Mouse (Mus musculus): ENCODE measurements at regions not wholly inside any gene's neighbourhood (a gene's known extent, or its start where the extent isn't known, plus 50 kb on each side); places are given as distances from the start of the nearest gene placed in this dataset.

DNA sequence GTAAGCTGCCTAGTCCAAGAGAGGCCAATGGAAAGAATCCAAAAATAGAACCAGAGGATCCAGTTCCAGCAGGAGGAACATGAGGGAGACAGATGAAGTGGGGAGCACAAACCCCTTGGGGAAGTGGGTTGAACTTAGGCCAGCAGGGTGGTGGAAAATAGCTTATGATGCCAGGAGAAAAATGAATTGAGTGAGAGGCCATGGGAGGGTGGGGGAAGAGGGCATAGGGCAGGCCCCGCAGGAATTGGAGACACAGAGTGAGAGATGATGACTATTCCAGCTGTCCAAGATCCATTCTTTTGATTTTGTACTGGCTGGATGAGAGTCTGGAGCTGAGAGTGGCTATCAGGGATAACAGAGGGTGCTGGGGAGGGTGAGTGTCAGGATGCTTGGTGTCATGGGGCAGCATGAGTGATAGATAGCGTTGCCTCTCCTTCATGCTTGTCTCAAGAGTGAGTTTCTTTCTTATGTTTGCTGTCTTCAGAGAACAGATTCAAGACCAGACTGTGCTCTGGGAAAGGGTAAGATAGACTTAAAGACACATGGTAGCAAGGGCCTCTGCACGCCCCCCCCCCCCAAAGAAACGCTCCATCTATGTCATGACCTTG is 90.3 kb upstream of the Tnp1 start:
- WGBS (ENCODE audit: insufficient replicate concordance), result 72% methylated on average over 4 of the region's 4 CpGs
- Histone ChIP-seq H3K9me3 (replicated peaks) (no peaks in the 10 kb centered on the region), H3K36me3 (no peaks in the 10 kb centered on the region), H3K9ac (no peak overlapping the region), H3K4me3 (no peak overlapping the region), H3K27me3 (replicated peaks) (no peaks in the 10 kb centered on the region), H3K4me1 (no peaks in the 10 kb centered on the region), H3K27ac (no peak overlapping the region), H3K4me2 (no peak overlapping the region)
- no peak for ATAC-seq

DNA sequence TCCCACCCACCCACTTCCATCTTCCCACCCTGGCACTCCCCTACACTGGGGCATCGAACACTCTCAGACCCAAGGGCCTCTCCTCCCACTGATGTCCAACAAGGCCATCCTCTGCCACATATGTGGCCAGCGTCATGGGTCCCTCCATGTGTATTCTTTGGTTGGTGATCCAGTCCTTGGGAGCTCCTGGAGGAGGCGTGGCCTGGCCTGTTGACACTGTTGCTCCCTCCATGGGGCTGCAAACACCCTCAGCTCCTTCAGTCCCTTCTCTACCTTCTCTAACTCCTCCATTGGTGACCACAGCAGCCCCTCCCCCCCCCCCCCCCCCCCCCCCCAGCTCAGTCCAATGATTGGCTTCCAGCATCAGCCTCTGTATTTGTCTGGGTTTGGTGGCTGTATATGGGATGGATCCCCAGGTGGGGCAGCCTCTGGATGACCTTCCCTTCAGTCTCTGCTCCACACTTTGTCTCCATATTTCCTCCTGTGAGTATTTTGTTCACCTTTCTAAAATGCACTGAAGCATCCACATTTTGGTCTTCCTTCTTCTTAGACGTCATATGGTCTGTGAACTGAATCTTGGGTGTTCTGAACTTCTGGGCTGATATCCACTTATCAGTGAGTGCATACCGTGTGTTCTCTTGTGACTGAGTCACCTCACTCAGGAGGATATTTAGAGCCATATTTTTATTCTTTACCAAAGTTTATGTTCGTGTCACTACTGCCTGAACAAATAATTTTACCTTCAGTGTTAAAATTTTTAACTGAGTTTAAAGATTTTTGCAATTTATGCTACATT is 82.1 kb upstream of the Tnp1 start:
- peak overlapping the region; percentile 82 for H3K27ac ChIP-seq
- no peaks in the 10 kb centered on the region for H3K27me3 ChIP-seq (replicated peaks)
- peak; percentile 97 for ATAC-seq
- no peaks in the 10 kb centered on the region for H3K9me3 ChIP-seq (replicated peaks)
- peak overlapping the region; percentile 44 for H3K4me2 ChIP-seq
- H3K36me3 ChIP-seq, result no peaks in the 10 kb centered on the region
- peak overlapping the region; percentile 41; the same call in 1 of the 2 replicates for H3K9ac ChIP-seq
- 59% methylated on average over 6 of the region's 6 CpGs for WGBS (ENCODE audit: insufficient replicate concordance)
- H3K4me1 ChIP-seq, result peaks cover 24% of the 10 kb centered on the region
- H3K4me3 ChIP-seq, result no peak overlapping the region

DNA sequence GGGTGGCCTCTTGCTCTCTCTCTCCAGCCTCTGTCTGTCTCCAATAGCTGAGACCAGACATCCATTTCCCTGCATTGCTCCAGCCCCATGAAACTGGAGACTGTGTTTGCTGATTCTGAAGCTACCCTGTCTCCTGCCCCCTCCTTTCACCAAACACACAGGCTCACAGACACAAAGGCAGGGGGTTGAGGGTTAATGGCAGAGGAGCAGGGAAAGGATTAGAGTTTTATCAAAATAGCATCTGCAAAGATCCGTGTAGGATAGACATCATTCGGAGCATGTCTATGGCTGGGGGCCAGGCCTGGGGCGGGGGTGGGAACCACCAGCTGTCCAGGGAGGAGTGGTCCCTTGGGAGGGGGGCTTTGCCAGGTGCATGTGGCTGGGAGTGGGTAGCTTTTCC is 73.9 kb upstream of the Tnp1 start:
- no peak overlapping the region for H3K4me2 ChIP-seq
- ATAC-seq, result no peak
- H3K9ac ChIP-seq, result no peak overlapping the region
- H3K27ac ChIP-seq, result no peak overlapping the region
- no peaks in the 10 kb centered on the region for H3K4me1 ChIP-seq
- no peaks in the 10 kb centered on the region for H3K9me3 ChIP-seq (replicated peaks)
- no peak overlapping the region for H3K4me3 ChIP-seq
- no peaks in the 10 kb centered on the region for H3K36me3 ChIP-seq
- 53% methylated on average over 3 of the region's 3 CpGs for WGBS (ENCODE audit: insufficient replicate concordance)
- peaks cover 4% of the 10 kb centered on the region; the same call in 1 of the 2 replicates for H3K27me3 ChIP-seq (replicated peaks)

DNA sequence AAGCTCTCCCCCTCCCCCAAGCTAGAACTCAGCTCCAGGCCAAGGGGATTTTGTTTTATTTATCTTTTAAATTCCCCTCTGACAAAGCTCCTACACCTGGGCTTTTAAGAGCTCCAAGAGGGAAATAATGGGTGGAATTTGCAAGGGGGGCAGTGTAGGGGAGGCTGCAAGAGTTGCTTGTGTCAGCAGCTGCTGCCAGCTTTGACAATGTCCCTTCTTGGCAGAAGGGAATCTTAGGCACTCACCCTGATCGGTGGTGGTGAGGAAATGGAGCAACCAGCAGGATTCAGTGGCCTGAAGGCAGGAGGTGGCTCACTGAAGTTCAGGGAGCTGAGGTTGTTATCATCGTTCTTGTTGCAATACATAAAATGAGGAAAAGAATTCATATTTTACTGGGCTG is 72.8 kb upstream of the Tnp1 start:
- H3K4me3 ChIP-seq, result no peak overlapping the region
- no peaks in the 10 kb centered on the region for H3K4me1 ChIP-seq
- ATAC-seq, result no peak
- peaks cover 4% of the 10 kb centered on the region for H3K27me3 ChIP-seq (replicated peaks)
- no peak overlapping the region for H3K27ac ChIP-seq
- H3K4me2 ChIP-seq, result no peak overlapping the region
- H3K9ac ChIP-seq, result no peak overlapping the region
- H3K9me3 ChIP-seq (replicated peaks), result no peaks in the 10 kb centered on the region
- H3K36me3 ChIP-seq, result no peaks in the 10 kb centered on the region
- WGBS (ENCODE audit: insufficient replicate concordance), result 47% methylated on average over 2 of the region's 2 CpGs

DNA sequence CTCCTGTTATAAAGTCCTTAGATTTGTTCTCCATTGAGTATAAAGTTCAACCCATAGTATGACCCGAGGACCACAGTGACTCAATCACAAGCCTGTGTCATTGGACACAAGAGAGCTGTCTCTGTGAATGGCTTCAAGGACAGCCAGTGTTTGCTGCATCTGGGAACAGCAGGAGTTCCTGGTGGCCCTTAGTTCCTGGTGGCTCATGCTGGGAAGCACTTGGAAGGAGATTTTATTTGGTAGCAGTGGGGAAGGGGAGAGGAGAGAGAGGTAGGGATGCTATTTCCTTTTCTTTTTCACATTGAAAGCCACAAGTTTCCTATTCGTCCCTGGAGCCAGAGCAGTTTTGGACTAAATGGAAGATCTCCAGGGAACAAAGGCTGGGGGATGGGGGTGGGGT is 69.2 kb upstream of the Tnp1 start:
- no peaks in the 10 kb centered on the region for H3K9me3 ChIP-seq (replicated peaks)
- H3K9ac ChIP-seq, result no peak overlapping the region
- no peaks in the 10 kb centered on the region for H3K36me3 ChIP-seq
- H3K4me3 ChIP-seq, result no peak overlapping the region
- no peak overlapping the region for H3K4me2 ChIP-seq
- no peaks in the 10 kb centered on the region for H3K4me1 ChIP-seq
- no peak overlapping the region for H3K27ac ChIP-seq
- no peak for ATAC-seq
- peaks cover 4% of the 10 kb centered on the region for H3K27me3 ChIP-seq (replicated peaks)
- WGBS (ENCODE audit: insufficient replicate concordance), result 40% methylated on average over 2 of the region's 2 CpGs

DNA sequence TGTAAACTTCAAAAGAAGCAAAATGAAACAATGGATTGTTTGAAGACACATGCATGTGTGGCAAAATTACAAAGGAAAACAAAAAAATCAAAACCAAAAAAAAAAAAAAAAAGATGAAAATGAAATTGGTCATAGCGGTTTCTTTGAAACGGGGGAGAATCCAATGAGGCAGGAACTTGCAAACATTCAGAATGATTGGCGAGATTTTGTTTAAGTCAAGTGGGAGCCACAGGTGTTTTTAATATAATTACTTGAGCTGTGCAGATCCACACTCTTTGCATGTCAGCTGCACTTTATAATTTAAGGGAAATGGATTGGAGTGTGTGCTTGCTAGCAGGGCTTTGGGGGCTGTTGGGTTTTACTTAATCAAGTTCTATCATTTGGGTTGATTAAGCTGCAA is 67.7 kb upstream of the Tnp1 start:
- no peaks in the 10 kb centered on the region for H3K9me3 ChIP-seq (replicated peaks)
- H3K9ac ChIP-seq, result no peak overlapping the region
- ATAC-seq, result no peak
- no peaks in the 10 kb centered on the region; the same call in 1 of the 2 replicates for H3K27me3 ChIP-seq (replicated peaks)
- no peak overlapping the region for H3K27ac ChIP-seq
- WGBS (ENCODE audit: insufficient replicate concordance), result 70% methylated on average over 3 of the region's 3 CpGs
- H3K36me3 ChIP-seq, result no peaks in the 10 kb centered on the region
- H3K4me2 ChIP-seq, result no peak overlapping the region
- no peak overlapping the region for H3K4me3 ChIP-seq
- no peaks in the 10 kb centered on the region for H3K4me1 ChIP-seq

DNA sequence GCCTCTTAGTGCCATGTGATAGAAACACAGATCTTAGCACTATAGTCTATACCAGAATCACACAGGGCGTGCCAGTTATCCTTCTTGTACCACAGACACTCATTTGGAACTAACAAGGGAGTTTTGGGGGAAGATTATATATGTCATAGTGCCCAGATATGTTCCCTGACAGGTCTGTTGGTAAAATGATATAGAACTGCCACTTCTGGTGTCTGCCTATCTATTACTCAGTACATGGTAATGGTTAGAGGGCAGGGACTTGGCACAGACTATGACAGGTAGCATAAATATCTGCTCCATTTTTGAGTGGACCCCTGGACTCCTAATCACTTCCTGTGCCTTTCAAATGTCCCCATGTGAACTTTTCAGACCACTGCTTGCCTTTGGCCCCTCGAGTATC is 63.8 kb upstream of the Tnp1 start:
- H3K27ac ChIP-seq, result no peak overlapping the region

DNA sequence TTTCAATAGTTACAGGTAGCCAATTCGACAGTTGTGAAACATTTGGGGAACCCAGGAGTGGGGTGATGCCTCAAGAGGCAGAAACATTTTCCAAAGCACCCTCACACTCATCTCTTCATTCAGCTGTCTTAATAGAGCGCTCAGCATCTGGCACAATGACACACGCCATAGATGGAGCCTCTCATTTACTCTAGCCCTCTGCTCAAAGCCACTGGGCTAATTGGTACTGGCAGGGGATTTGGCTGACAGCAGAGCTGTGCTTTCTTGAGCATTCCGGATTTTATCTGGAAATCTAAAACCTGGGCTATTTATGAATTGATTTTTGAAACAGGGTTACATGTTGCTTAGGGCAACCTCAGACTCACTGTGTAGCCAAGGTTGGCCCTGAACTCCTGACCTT is 61.4 kb upstream of the Tnp1 start:
- no peak overlapping the region for H3K4me3 ChIP-seq
- WGBS (ENCODE audit: insufficient replicate concordance), result 70% methylated on average over 4 of the region's 4 CpGs
- ATAC-seq, result no peak

More for the DNA sequence above, 63.8 kb upstream of the Tnp1 start:
- Histone ChIP-seq H3K4me2 (no peak overlapping the region), H3K9me3 (replicated peaks) (no peaks in the 10 kb centered on the region), H3K36me3 (no peaks in the 10 kb centered on the region), H3K9ac (no peak overlapping the region), H3K27me3 (replicated peaks) (peaks cover 7% of the 10 kb centered on the region; the same call in 1 of the 2 replicates), H3K4me3 (no peak overlapping the region), H3K4me1 (peaks cover 2% of the 10 kb centered on the region; the same call in 1 of the 2 replicates)
- peak; percentile 60 for ATAC-seq
- 57% methylated on average over 2 of the region's 2 CpGs for WGBS (ENCODE audit: insufficient replicate concordance)

DNA sequence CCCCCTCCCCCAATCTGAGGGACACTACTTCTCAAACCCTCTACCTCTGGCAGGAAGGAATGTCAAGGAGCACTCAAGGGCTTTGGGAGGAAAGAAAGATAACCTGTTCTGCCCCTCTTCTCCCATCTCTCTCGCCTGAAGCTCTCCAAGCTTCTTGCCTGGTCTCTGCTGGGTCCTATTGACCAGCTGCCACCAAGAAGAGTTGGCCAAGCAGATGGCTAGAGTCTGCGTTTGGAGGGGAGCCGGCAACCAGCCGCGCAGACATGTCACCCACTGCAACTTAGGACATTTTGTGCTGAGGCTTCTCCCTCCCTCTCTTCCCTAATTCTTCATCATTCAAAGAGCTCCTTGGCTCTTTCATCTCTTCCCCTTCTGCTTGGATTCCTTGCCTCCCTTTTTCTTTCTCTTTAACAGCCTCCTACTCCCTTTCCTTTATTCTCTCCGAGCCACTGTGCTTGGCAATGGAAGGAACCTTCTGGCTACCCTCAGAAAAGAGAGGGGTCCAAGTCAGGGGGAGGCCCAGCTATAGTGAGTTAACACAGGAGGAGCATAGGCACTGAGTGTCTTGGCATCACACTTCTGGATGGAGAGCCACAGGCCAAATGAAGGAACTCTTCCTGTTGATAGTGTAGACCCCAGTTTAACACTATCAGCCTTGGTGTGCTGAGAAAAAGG is 60.1 kb upstream of the Tnp1 start:
- no peak for ATAC-seq
- no peak overlapping the region for H3K9ac ChIP-seq
- H3K27ac ChIP-seq, result no peak overlapping the region
- WGBS (ENCODE audit: insufficient replicate concordance), result 67% methylated on average over 6 of the region's 6 CpGs
- H3K36me3 ChIP-seq, result no peaks in the 10 kb centered on the region
- H3K4me3 ChIP-seq, result no peak overlapping the region
- no peaks in the 10 kb centered on the region for H3K9me3 ChIP-seq (replicated peaks)
- H3K4me2 ChIP-seq, result no peak overlapping the region
- H3K4me1 ChIP-seq, result peaks cover 36% of the 10 kb centered on the region
- 0 out of 2 replicates have a peak, but pooled peaks cover 9% of the 10 kb centered on the region for H3K27me3 ChIP-seq (replicated peaks)

More for the DNA sequence above, 61.4 kb upstream of the Tnp1 start:
- Histone ChIP-seq H3K27me3 (replicated peaks) (peaks cover 7% of the 10 kb centered on the region; the same call in 1 of the 2 replicates), H3K27ac (no peak overlapping the region), H3K4me2 (no peak overlapping the region), H3K9ac (no peak overlapping the region), H3K36me3 (no peaks in the 10 kb centered on the region), H3K9me3 (replicated peaks) (no peaks in the 10 kb centered on the region), H3K4me1 (peaks cover 24% of the 10 kb centered on the region)

DNA sequence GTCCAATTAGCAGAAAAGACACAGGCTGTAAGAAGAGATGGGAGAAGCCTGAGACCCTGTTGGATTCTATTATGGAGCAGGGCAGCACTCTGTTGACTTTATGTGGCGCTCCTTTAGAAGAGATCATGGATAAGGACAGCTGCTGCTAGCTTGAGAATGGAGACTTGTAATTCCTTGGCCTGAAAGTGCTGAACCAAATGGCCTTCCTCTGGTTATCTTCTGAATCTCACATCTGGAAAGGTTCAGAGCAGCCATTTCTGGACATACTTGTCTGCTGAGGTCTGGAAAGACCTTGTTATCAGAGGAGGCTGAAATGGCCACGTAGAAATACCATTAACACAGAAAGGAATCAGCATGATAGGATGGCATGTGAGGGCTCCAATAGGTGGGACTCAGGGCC is 59.5 kb upstream of the Tnp1 start:
- H3K27me3 ChIP-seq (replicated peaks), result 0 out of 2 replicates have a peak, but pooled peaks cover 12% of the 10 kb centered on the region

DNA sequence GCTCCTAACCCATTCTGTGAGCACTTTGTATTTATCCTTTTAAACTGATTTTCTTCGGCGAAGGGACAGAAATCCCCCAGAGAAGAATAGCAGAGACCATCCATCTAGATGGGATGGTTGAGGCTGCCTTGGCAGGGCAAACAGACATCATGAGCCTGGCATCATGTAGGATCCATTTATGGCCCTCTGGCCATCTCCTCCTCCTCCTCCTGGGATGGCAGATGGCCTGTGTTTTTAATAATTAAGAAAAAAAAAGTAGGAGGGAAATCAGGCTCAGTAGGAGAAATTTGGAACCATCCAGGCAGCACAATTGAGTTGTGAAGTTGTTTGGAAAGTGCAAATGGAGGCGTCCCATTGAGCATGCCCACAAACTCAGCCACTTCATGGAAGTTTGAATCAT is 58.8 kb upstream of the Tnp1 start:
- H3K9ac ChIP-seq, result no peak overlapping the region
- ATAC-seq, result no peak
- peaks cover 44% of the 10 kb centered on the region for H3K4me1 ChIP-seq
- H3K4me3 ChIP-seq, result no peak overlapping the region
- no peak overlapping the region for H3K4me2 ChIP-seq
- WGBS (ENCODE audit: insufficient replicate concordance), result 88% methylated on average over 3 of the region's 3 CpGs
- H3K9me3 ChIP-seq (replicated peaks), result no peaks in the 10 kb centered on the region
- H3K27me3 ChIP-seq (replicated peaks), result 0 out of 2 replicates have a peak, but pooled peaks cover 12% of the 10 kb centered on the region
- no peaks in the 10 kb centered on the region for H3K36me3 ChIP-seq
- H3K27ac ChIP-seq, result no peak overlapping the region

More for the DNA sequence above, 59.5 kb upstream of the Tnp1 start:
- no peak overlapping the region for H3K4me2 ChIP-seq
- H3K4me1 ChIP-seq, result peaks cover 43% of the 10 kb centered on the region
- WGBS (ENCODE audit: insufficient replicate concordance), result 73% methylated on average over 2 of the region's 2 CpGs
- H3K4me3 ChIP-seq, result no peak overlapping the region
- ATAC-seq, result no peak
- H3K27ac ChIP-seq, result no peak overlapping the region
- H3K9me3 ChIP-seq (replicated peaks), result no peaks in the 10 kb centered on the region
- H3K9ac ChIP-seq, result no peak overlapping the region
- H3K36me3 ChIP-seq, result no peaks in the 10 kb centered on the region
